Mouse (Mus musculus): ENCODE measurements at regions not wholly inside any gene's neighbourhood (a gene's known extent, or its start where the extent isn't known, plus 50 kb on each side); places are given as distances from the start of the nearest gene placed in this dataset.

DNA sequence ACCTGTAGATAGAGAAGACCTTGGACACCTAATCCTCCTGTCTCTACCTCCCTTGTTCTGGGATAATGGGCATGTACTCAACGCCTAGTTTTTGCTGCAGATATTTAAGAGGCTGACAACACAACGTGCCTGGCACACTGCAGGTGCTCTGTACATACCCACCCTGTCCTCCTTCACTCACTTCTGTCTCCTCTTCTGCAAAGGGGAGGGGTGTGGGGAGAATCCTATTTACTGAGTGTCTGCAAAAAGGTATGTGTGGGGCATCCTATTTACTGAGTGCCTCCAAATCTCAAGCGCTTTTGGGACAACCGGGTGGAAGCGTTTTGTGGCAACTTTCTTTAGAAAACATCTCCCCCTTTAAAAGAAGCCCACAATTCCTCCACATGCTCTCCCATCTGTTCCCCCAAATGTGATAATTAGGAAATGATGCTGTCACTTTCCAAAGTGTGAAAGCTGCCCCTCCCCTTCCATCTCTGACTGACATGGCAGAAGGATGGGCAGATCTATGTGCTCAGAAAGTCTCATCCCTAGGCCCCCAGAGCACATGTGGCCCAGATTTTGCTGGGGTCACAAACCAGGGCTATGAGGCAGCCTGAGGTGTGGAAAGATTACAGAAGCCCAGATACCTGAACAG is 93.5 kb upstream of the Mycn start:
- TF ChIP-seq POLR2A (IDR thresholded peaks at IDR 0.05; ENCODE audit: borderline replicate concordance, extremely low read depth, insufficient read depth, insufficient read length, poor library complexity, severe bottlenecking): no peak
- no peak for TF ChIP-seq CTCF (IDR thresholded peaks at IDR 0.05; ENCODE audit: borderline replicate concordance, extremely low read depth, insufficient read depth, insufficient read length)
